Mouse (Mus musculus) MEL (cell line): ENCODE measurements around the gene Pkd1. TPM values are rescaled to one million over a fixed set of nuclear protein-coding genes. Genes with fewer than 3 reads are reported as not detected.

Experiments
- DNase-seq: peaks from one replicate; pipeline ENCODE4 v3.0.0; 2011; ENCODE audit warnings: low read depth, low spot score
- H3K27ac ChIP-seq: 2 replicates; pipeline ENCODE4 v1.5.1; 2012; ENCODE audit warnings: low read depth, mild to moderate bottlenecking, control low read depth, low read length, moderate library complexity; ENCODE audit not compliant: control insufficient read depth
- H3K27me3 ChIP-seq, 2 experiments: fragments of 150-350 bp in 1 of 2; sonication (generic) in 1 of 2; 2 replicates each; pipeline ENCODE4 v1.6.1; 2012; ENCODE audit warnings: low read length in 2 of 2, mild to moderate bottlenecking in 2 of 2, improper control_type of control experiment in 1 of 2, moderate library complexity in 1 of 2; ENCODE audit not compliant: insufficient read depth in 2 of 2, control insufficient read depth in 1 of 2
- H3K36me3 ChIP-seq, 2 experiments: 2 replicates each; pipeline ENCODE4 v1.6.1; 2012 to 2014; ENCODE audit warnings: low read length in 2 of 2, improper control_type of control experiment in 1 of 2, inconsistent platforms in 1 of 2, mild to moderate bottlenecking in 1 of 2; ENCODE audit not compliant: insufficient read depth in 2 of 2, control insufficient read depth in 1 of 2
- H3K4me1 ChIP-seq, 2 experiments: fragments of 150-350 bp in 1 of 2; sonication (generic) in 1 of 2; 2 replicates each; pipeline ENCODE4 v1.6.1; 2012; ENCODE audit warnings: low read length in 2 of 2, improper control_type of control experiment in 1 of 2, mild to moderate bottlenecking in 1 of 2; ENCODE audit not compliant: insufficient read depth in 2 of 2, control insufficient read depth in 1 of 2
- H3K4me3 ChIP-seq, 2 experiments: fragments of 150-350 bp in 1 of 2; sonication (generic) in 1 of 2; 2 replicates each; pipeline ENCODE4 v1.5.1; 2012; ENCODE audit warnings: low read depth in 2 of 2, low read length in 2 of 2, mild to moderate bottlenecking in 2 of 2, moderate library complexity in 2 of 2, control low read depth in 1 of 2, improper control_type of control experiment in 1 of 2; ENCODE audit not compliant: control insufficient read depth in 1 of 2, insufficient read depth in 1 of 2
- H3K79me2 ChIP-seq: 2 replicates; pipeline ENCODE4 v1.6.1; 2012; ENCODE audit warnings: mild to moderate bottlenecking, low read length, moderate library complexity; ENCODE audit not compliant: control insufficient read depth, poor library complexity, insufficient read depth
- H3K9ac ChIP-seq: 2 replicates; pipeline ENCODE4 v1.6.1; 2012; ENCODE audit warnings: low read depth, mild to moderate bottlenecking, control low read depth, low read length, moderate library complexity; ENCODE audit not compliant: control insufficient read depth, poor library complexity, severe bottlenecking
- H3K9me3 ChIP-seq: fragments of 150-350 bp; sonication (generic); replicated peaks from 2 replicates; pipeline ENCODE4 v1.6.1; 2012; ENCODE audit warnings: mild to moderate bottlenecking, low read length, improper control_type of control experiment, moderate library complexity; ENCODE audit not compliant: insufficient read depth
- BHLHE40 ChIP-seq: IDR thresholded peaks from 2 replicates; pipeline ENCODE4 v1.6.1; 2012; ENCODE audit warnings: low read depth, mild to moderate bottlenecking, inconsistent platforms, low read length, improper control_type of control experiment, borderline replicate concordance
- CHD1 ChIP-seq: IDR thresholded peaks from 2 replicates; pipeline ENCODE4 v1.6.1; 2012; ENCODE audit warnings: low read depth, mild to moderate bottlenecking, inconsistent platforms, low read length, improper control_type of control experiment
- CHD2 ChIP-seq: IDR thresholded peaks from 2 replicates; pipeline ENCODE4 v1.6.1; 2011; ENCODE audit warnings: low read length, improper control_type of control experiment
- CTCF ChIP-seq, 3 experiments: IDR thresholded peaks in 2 of 3; conservative IDR thresholded peaks in 1 of 3; 2 replicates each; pipeline ENCODE4 v1.5.1; 2011 to 2012; ENCODE audit warnings: low read length in 3 of 3, low read depth in 2 of 3, mild to moderate bottlenecking in 2 of 3, improper control_type of control experiment in 1 of 3, inconsistent platforms in 1 of 3, mixed read lengths in 1 of 3, moderate library complexity in 1 of 3; ENCODE audit not compliant: control insufficient read depth in 1 of 3, insufficient read depth in 1 of 3, poor library complexity in 1 of 3, severe bottlenecking in 1 of 3
- E2F4 ChIP-seq: IDR thresholded peaks from 2 replicates; pipeline ENCODE4 v1.6.1; 2011; ENCODE audit warnings: low read depth, low read length, improper control_type of control experiment, borderline replicate concordance
- ETS1 ChIP-seq: IDR thresholded peaks from 2 replicates; pipeline ENCODE4 v1.6.1; 2012; ENCODE audit warnings: low read depth, mild to moderate bottlenecking, inconsistent platforms, low read length, improper control_type of control experiment, moderate library complexity
- GABPA ChIP-seq: IDR thresholded peaks from 2 replicates; pipeline ENCODE4 v1.6.1; 2012; ENCODE audit warnings: low read depth, mild to moderate bottlenecking, inconsistent platforms, low read length, improper control_type of control experiment, moderate library complexity
- GATA1 ChIP-seq: IDR thresholded peaks from 2 replicates; pipeline ENCODE4 v1.6.1; 2011; ENCODE audit warnings: low read depth, low read length, improper control_type of control experiment
- HCFC1 ChIP-seq: IDR thresholded peaks from 2 replicates; pipeline ENCODE4 v1.6.1; 2012; ENCODE audit warnings: low read depth, mild to moderate bottlenecking, inconsistent platforms, low read length, improper control_type of control experiment, moderate library complexity
- JUND ChIP-seq: IDR thresholded peaks from 2 replicates; pipeline ENCODE4 v1.6.1; 2011; ENCODE audit warnings: low read depth, mild to moderate bottlenecking, improper control_type of control experiment, low read length
- KAT2A ChIP-seq: conservative IDR thresholded peaks from 2 replicates; pipeline ENCODE4 v1.6.1; 2012; ENCODE audit warnings: low read depth, low read length, improper control_type of control experiment, inconsistent platforms
- MAFK ChIP-seq: IDR thresholded peaks from 2 replicates; pipeline ENCODE4 v1.6.1; 2011; ENCODE audit warnings: low read depth, mild to moderate bottlenecking, low read length, improper control_type of control experiment, borderline replicate concordance
- MAX ChIP-seq: IDR thresholded peaks from 2 replicates; pipeline ENCODE4 v1.6.1; 2011; ENCODE audit warnings: low read length, improper control_type of control experiment
- MAZ ChIP-seq: IDR thresholded peaks from 2 replicates; pipeline ENCODE4 v1.6.1; 2012; ENCODE audit warnings: low read depth, mild to moderate bottlenecking, inconsistent platforms, low read length, improper control_type of control experiment
- MEF2A ChIP-seq: IDR thresholded peaks from 2 replicates; pipeline ENCODE4 v1.6.1; 2014; ENCODE audit warnings: low read depth, mild to moderate bottlenecking, inconsistent platforms, low read length, improper control_type of control experiment; ENCODE audit not compliant: poor library complexity, insufficient replicate concordance, severe bottlenecking; ENCODE audit errors: extremely low read depth
- MXI1 ChIP-seq: IDR thresholded peaks from 2 replicates; pipeline ENCODE4 v1.6.1; 2011; ENCODE audit warnings: mild to moderate bottlenecking, low read depth, low read length, improper control_type of control experiment
- MYB ChIP-seq: IDR thresholded peaks from 2 replicates; pipeline ENCODE4 v1.6.1; 2011; ENCODE audit warnings: mild to moderate bottlenecking, low read depth, low read length, improper control_type of control experiment
- MYC ChIP-seq: IDR thresholded peaks from 2 replicates; pipeline ENCODE4 v1.6.1; 2011; ENCODE audit warnings: low read depth, mild to moderate bottlenecking, low read length, improper control_type of control experiment, moderate library complexity
- NRF1 ChIP-seq: IDR thresholded peaks from 2 replicates; pipeline ENCODE4 v1.6.1; 2014; ENCODE audit warnings: low read depth, mild to moderate bottlenecking, inconsistent platforms, low read length, improper control_type of control experiment, moderate library complexity; ENCODE audit not compliant: poor library complexity, insufficient read depth, severe bottlenecking
- POLR2A ChIP-seq, 2 experiments: IDR thresholded peaks; 2 replicates each; pipeline ENCODE4 v1.6.1; 2011 to 2012; ENCODE audit warnings: low read length in 2 of 2, mild to moderate bottlenecking in 2 of 2, control low read depth in 1 of 2, improper control_type of control experiment in 1 of 2, low read depth in 1 of 2, moderate library complexity in 1 of 2; ENCODE audit not compliant: control insufficient read depth in 1 of 2, insufficient read depth in 1 of 2, poor library complexity in 1 of 2
- POLR2AphosphoS2 ChIP-seq: IDR thresholded peaks from 2 replicates; pipeline ENCODE4 v1.6.1; 2011; ENCODE audit warnings: low read length, improper control_type of control experiment
- POLR2AphosphoS5 ChIP-seq: IDR thresholded peaks from 2 replicates; pipeline ENCODE4 v1.6.1; 2012; ENCODE audit warnings: low read depth, borderline replicate concordance, mild to moderate bottlenecking, inconsistent platforms, low read length, moderate library complexity, mixed read lengths
- RAD21 ChIP-seq: IDR thresholded peaks from 2 replicates; pipeline ENCODE4 v1.6.1; 2011; ENCODE audit warnings: mild to moderate bottlenecking, low read depth, low read length, improper control_type of control experiment
- RCOR1 ChIP-seq: IDR thresholded peaks from 2 replicates; pipeline ENCODE4 v1.6.1; 2012; ENCODE audit warnings: low read depth, mild to moderate bottlenecking, inconsistent platforms, low read length, improper control_type of control experiment
- SMC3 ChIP-seq: IDR thresholded peaks from 2 replicates; pipeline ENCODE4 v1.6.1; 2011; ENCODE audit warnings: low read depth, low read length, improper control_type of control experiment
- TAL1 ChIP-seq: IDR thresholded peaks from 2 replicates; pipeline ENCODE4 v1.6.1; 2012; ENCODE audit warnings: mild to moderate bottlenecking, inconsistent platforms, low read length, moderate library complexity, mixed read lengths
- UBTF ChIP-seq: IDR thresholded peaks from 2 replicates; pipeline ENCODE4 v1.6.1; 2012; ENCODE audit warnings: low read depth, mild to moderate bottlenecking, inconsistent platforms, low read length, improper control_type of control experiment, moderate library complexity, borderline replicate concordance; ENCODE audit not compliant: insufficient read depth
- USF1 ChIP-seq: IDR thresholded peaks from 2 replicates; pipeline ENCODE4 v1.6.1; 2014; ENCODE audit warnings: low read depth, mild to moderate bottlenecking, inconsistent platforms, low read length, improper control_type of control experiment, moderate library complexity
- USF2 ChIP-seq, 2 experiments: IDR thresholded peaks; 2 replicates each; pipeline ENCODE4 v1.6.1; 2011 to 2012; ENCODE audit warnings: improper control_type of control experiment in 2 of 2, low read length in 2 of 2, borderline replicate concordance in 1 of 2, inconsistent platforms in 1 of 2, low read depth in 1 of 2, mild to moderate bottlenecking in 1 of 2; ENCODE audit not compliant: insufficient read depth in 1 of 2
- ZC3H11A ChIP-seq: IDR thresholded peaks from 2 replicates; pipeline ENCODE4 v1.6.1; 2012; ENCODE audit warnings: low read depth, mild to moderate bottlenecking, inconsistent platforms, low read length, improper control_type of control experiment
- ZKSCAN1 ChIP-seq: IDR thresholded peaks from 2 replicates; pipeline ENCODE4 v1.6.1; 2012; ENCODE audit warnings: low read depth, mild to moderate bottlenecking, inconsistent platforms, low read length, improper control_type of control experiment, moderate library complexity
- ZNF384 ChIP-seq: IDR thresholded peaks from 2 replicates; pipeline ENCODE4 v1.6.1; 2012; ENCODE audit warnings: low read depth, mild to moderate bottlenecking, inconsistent platforms, low read length, improper control_type of control experiment
- polyA plus RNA-seq, 2 experiments: library from polyadenylated mRNA; stranded (reverse) in 1 of 2; unstranded in 1 of 2; fragments of >175 nt in 1 of 2; fragments of >200 nt in 1 of 2; gene quantifications; 2 replicates each; pipeline versions ENCODE4 v1.2.1 to v1.2.4; 2012; ENCODE audit warnings: low replicate concordance in 2 of 2, low read depth in 1 of 2; ENCODE audit not compliant: insufficient read length in 2 of 2, insufficient read depth in 1 of 2, missing spikeins in 1 of 2
- total RNA-seq: library from RNA; depleted of rRNA; stranded (reverse); fragments of 300-350 nt; gene quantifications from 2 replicates; pipeline ENCODE4 v1.2.3, GENCODE M21; 2012

The Pkd1 gene
- total and polyA plus RNA-seq, 3 experiments = 10.6 to 10.7 TPM; not detected in 1

DNA sequence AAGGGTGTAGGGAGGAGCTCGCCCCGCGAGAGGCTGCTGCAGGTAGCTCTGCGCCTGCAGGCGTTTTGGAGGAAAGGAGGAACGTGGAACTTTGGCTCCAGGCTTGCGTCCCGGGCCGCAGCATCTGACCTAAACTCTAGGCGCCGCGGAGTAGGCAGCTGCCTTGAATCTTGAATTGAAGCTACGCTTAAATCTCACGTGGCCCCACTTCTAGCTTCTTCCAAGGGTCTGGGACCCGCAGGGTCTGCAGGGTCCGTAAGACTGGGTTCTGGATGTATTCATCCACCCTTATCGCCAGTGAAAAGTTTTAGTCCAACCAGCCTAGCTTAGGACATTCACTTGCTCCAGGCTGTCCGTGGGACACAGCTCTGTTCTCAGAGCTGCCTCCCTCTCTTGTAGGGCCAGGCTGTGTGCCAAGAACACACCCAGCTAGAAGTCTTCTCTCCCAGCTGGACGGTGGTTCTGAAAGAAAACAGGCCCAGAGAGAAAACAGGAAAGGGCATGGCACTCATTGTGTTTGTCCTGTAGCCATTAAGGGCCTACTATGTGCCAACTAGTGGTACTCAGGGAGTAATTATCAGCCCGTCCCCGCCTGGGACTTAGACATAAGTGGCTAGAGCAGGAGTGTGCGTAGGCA lies 83.3 kb downstream of the Pkd1 start:
- peaks cover 3 to 5% of the 10 kb centered on the region in 2 experiments; a peak in 3 of 4 replicates for H3K36me3 ChIP-seq
- peak; percentile 75 for DNase-seq
- peak; percentile 93 for TF ChIP-seq ZKSCAN1
- TF ChIP-seq GATA1 = no peak
- TF ChIP-seq NRF1 = no peak
- TF ChIP-seq CHD2 = no peak
- TF ChIP-seq POLR2A (IDR thresholded peaks at IDR 0.05; ENCODE audit: control insufficient read depth in 1 of 2, insufficient read depth in 1 of 2, low read depth in 1 of 2, low read length in 2 of 2, poor library complexity in 1 of 2) = peak in 1 of 2 experiments; percentile 6; a peak in 2 of 4 replicates
- TF ChIP-seq MAX = no peak
- TF ChIP-seq ZNF384 = no peak
- no peak for TF ChIP-seq POLR2AphosphoS2
- no peak for TF ChIP-seq GABPA
- TF ChIP-seq MXI1 = peak; percentile 83
- no peak for TF ChIP-seq MYB
- TF ChIP-seq USF1 = peak; percentile 26; the same call in 1 of the 2 replicates
- no peak for TF ChIP-seq RAD21
- no peak for TF ChIP-seq BHLHE40
- no peak for TF ChIP-seq TAL1
- no peak for TF ChIP-seq MAFK
- TF ChIP-seq CHD1 = no peak
- TF ChIP-seq E2F4 = no peak
- no peak for TF ChIP-seq MAZ
- no peak for TF ChIP-seq JUND
- TF ChIP-seq RCOR1 = no peak
- TF ChIP-seq ETS1 = peak; percentile 50
- TF ChIP-seq SMC3 = no peak
- no peak for TF ChIP-seq POLR2AphosphoS5
- no peak for TF ChIP-seq CTCF (IDR thresholded peaks at IDR 0.05 in 2 of 3, conservative IDR thresholded peaks at IDR 0.05 in 1 of 3; ENCODE audit: control insufficient read depth in 1 of 3, insufficient read depth in 1 of 3, low read depth in 2 of 3, low read length in 3 of 3, poor library complexity in 1 of 3, severe bottlenecking in 1 of 3)
- TF ChIP-seq MYC = 0 out of 2 replicates have a peak, but pooled peaks have one; percentile 27
- no peak for TF ChIP-seq HCFC1
- TF ChIP-seq MEF2A = no peak
- TF ChIP-seq USF2 (IDR thresholded peaks at IDR 0.05; ENCODE audit: borderline replicate concordance in 1 of 2, insufficient read depth in 1 of 2, low read depth in 1 of 2, low read length in 2 of 2) = no peak
- TF ChIP-seq KAT2A = no peak
- TF ChIP-seq UBTF = no peak
- TF ChIP-seq ZC3H11A = no peak
- H3K9ac ChIP-seq = peak overlapping the region; percentile 72
- H3K4me3 ChIP-seq = peak overlapping the region; percentile 70 to 72
- no peaks in the 10 kb centered on the region for H3K27me3 ChIP-seq
- H3K27ac ChIP-seq = peak overlapping the region; percentile 73
- H3K9me3 ChIP-seq = no peaks in the 10 kb centered on the region
- peaks cover 9 to 11% of the 10 kb centered on the region in 2 experiments for H3K4me1 ChIP-seq
- peaks cover 8% of the 10 kb centered on the region for H3K79me2 ChIP-seq
